Mouse (Mus musculus): Measurements from ENCODE around the gene Rnls.

DNA sequence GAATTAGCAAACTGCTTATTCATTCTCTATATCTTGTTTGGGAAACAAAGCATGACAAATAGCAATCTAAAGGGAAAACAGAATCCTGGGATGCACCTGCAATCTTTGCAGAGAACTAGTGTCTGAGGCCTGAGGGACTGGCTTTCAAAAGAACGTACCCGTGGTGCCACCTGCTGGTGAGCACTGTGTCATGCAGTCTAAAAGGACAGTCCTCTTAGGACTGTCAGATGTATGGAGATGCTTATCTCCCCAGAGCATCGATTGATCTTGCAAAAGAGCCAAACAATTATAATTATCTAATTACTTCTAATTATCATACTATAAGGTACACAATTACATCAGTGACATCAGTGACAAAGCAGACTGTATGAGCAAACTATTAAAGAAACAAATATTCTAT is 25.4 kb downstream of the Rnls start:
- no peak for TF ChIP-seq POLR2A (IDR thresholded peaks at IDR 0.05; ENCODE audit: control insufficient read depth, extremely low read depth, insufficient read depth, low read length, poor library complexity)
- TF ChIP-seq CTCF (IDR thresholded peaks at IDR 0.05; ENCODE audit: borderline replicate concordance, control insufficient read depth, extremely low read depth, insufficient read depth, low read length, poor library complexity): no peak; the same call in 1 of the 2 replicates
